Comparison of ENCODE assay signal across 21 mouse cellular contexts in the genomic region with DNA sequence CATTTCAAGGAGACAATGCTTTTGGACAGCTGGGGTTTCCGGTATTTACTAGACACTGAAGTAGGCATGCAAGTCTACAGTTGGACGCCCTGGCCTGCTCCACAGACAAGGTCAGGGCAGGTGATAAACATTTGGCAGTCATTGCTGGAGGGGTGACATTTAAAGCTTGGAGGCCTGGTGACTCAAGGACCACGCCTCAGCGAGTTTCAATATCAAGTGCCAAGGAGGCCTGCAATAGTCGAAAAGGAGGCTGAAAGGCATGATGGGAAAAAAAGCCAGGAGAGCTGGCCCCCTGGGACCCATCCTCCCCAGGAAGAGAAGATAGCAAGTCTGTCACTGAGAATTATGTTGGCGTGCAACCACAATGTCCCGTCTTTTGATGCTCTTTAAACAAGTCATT. TPM values are rescaled to one million over a fixed set of nuclear protein-coding genes. Genes with fewer than 3 reads are reported as not detected.
DNase-seq lines count a peak whose midpoint lies in the region; ATAC-seq and TF ChIP-seq lines count a peak whose summit lies in the region.
"Had no signal": no experiment of that assay in that cellular context is flagged by ENCODE, and none has a peak within 500 bp of the region (broad histone marks: within the 10 kb centered on the region; RNA-seq: fewer than 3 reads in every experiment).

No protein-coding gene starts in this region.

- WGBS in heart, embryonic 10.5 days: 84% methylated on average over 7 of the region's 7 CpGs

- no peaks in the 10 kb centered on the region for H3K79me2 ChIP-seq in MEL (ENCODE audit: control insufficient read depth, insufficient read depth, low read length, poor library complexity)

- TF ChIP-seq CTCF in MEL (IDR thresholded peaks at IDR 0.05 in 2 of 3, conservative IDR thresholded peaks at IDR 0.05 in 1 of 3; ENCODE audit: control insufficient read depth in 1 of 3, insufficient read depth in 1 of 3, low read depth in 2 of 3, low read length in 3 of 3, poor library complexity in 1 of 3, severe bottlenecking in 1 of 3): no peak

- no peak for ATAC-seq in erythroid progenitor cell, adult 5-6 weeks (replicated peaks; ENCODE audit: low FRiP score, poor library complexity, severe bottlenecking)
- ATAC-seq: forebrain, embryonic 15.5 days had no signal

- TF ChIP-seq RAD21 in MEL (IDR thresholded peaks at IDR 0.05; ENCODE audit: low read depth, low read length): no peak

- H3K9ac ChIP-seq in MEL (ENCODE audit: control insufficient read depth, low read depth, low read length, poor library complexity, severe bottlenecking): peak overlapping the region; percentile 41; the same call in 1 of the 2 replicates
- H3K9ac ChIP-seq: forebrain, embryonic 15.5 days; heart, embryonic 15.5 days; hindbrain, embryonic 15.5 days; limb, embryonic 13.5 days; liver, embryonic 14.5 days; midbrain, embryonic 12.5 days; neural tube, embryonic 15.5 days had no signal

- H3K36me3 ChIP-seq in heart, embryonic 10.5 days: no peaks in the 10 kb centered on the region
- H3K36me3 ChIP-seq in MEL (ENCODE audit: control insufficient read depth in 1 of 2, insufficient read depth in 2 of 2, low read length in 2 of 2): peaks cover 0 to 12% of the 10 kb centered on the region in 2 experiments; a peak in 2 of 4 replicates
- H3K36me3 ChIP-seq: forebrain, embryonic 15.5 days; heart, embryonic 15.5 days; hindbrain, embryonic 15.5 days; limb, embryonic 13.5 days; midbrain, embryonic 12.5 days; neural tube, embryonic 15.5 days had no signal

- no peaks in the 10 kb centered on the region for H3K9me3 ChIP-seq in heart, embryonic 10.5 days
- no peaks in the 10 kb centered on the region for H3K9me3 ChIP-seq in MEL (replicated peaks; ENCODE audit: insufficient read depth, low read length)
- H3K9me3 ChIP-seq: forebrain, embryonic 15.5 days; heart, embryonic 15.5 days; hindbrain, embryonic 15.5 days; midbrain, embryonic 12.5 days; neural tube, embryonic 15.5 days had no signal

- no peak overlapping the region for H3K27ac ChIP-seq in heart, embryonic 10.5 days
- peak overlapping the region; percentile 70 for H3K27ac ChIP-seq in MEL (ENCODE audit: control insufficient read depth, low read depth, low read length)
- H3K27ac ChIP-seq: forebrain, embryonic 15.5 days; heart, embryonic 15.5 days; hindbrain, embryonic 15.5 days; limb, embryonic 13.5 days; liver, embryonic 14.5 days; midbrain, embryonic 12.5 days; neural tube, embryonic 15.5 days had no signal

- no peak for TF ChIP-seq POLR2A in MEL (IDR thresholded peaks at IDR 0.05; ENCODE audit: control insufficient read depth in 1 of 2, insufficient read depth in 1 of 2, low read depth in 1 of 2, low read length in 2 of 2, poor library complexity in 1 of 2)

- no peak overlapping the region for H3K4me3 ChIP-seq in heart, embryonic 10.5 days
- peak overlapping the region in 1 of 2 experiments; percentile 53; a peak in 2 of 4 replicates for H3K4me3 ChIP-seq in MEL (ENCODE audit: control insufficient read depth in 1 of 2, insufficient read depth in 1 of 2, low read depth in 2 of 2, low read length in 2 of 2)
- H3K4me3 ChIP-seq: erythroblast, embryonic 14.5 days; forebrain, embryonic 15.5 days; heart, embryonic 15.5 days; hindbrain, embryonic 15.5 days; limb, embryonic 13.5 days; midbrain, embryonic 12.5 days; myocyte; neural tube, embryonic 15.5 days had no signal

- peak; percentile 80 for DNase-seq in adrenal gland, adult 2 months
- DNase-seq in adrenal gland, postnatal 25 days: no peak
- peak; percentile 31 for DNase-seq in heart, adult 8-10 months (ENCODE audit: low spot score)
- DNase-seq in heart, embryonic 10.5 days (ENCODE audit: low spot score): no peak
- DNase-seq in MEL (ENCODE audit: low read depth, low spot score): peak; percentile 72
- DNase-seq in heart, postnatal 4 days: peak; percentile 32
- no peak for DNase-seq in right cerebral cortex, postnatal 36 days (ENCODE audit: low spot score in 2 of 2)
- DNase-seq: cerebellum, adult 11-12 months; cerebellum, postnatal 36 days; layer of hippocampus, adult 9-11 months; thymus, postnatal 4 days had no signal

- H3K4me1 ChIP-seq in heart, embryonic 10.5 days: peaks cover 8% of the 10 kb centered on the region
- peaks cover 4 to 22% of the 10 kb centered on the region in 2 experiments for H3K4me1 ChIP-seq in MEL (ENCODE audit: control insufficient read depth in 1 of 2, insufficient read depth in 2 of 2, low read length in 2 of 2)
- H3K4me1 ChIP-seq: forebrain, embryonic 15.5 days; hindbrain, embryonic 15.5 days had no signal

- H3K27me3 ChIP-seq in heart, embryonic 10.5 days (ENCODE audit: insufficient read depth, poor library complexity, severe bottlenecking): no peaks in the 10 kb centered on the region
- H3K27me3 ChIP-seq in MEL (ENCODE audit: control insufficient read depth in 1 of 2, insufficient read depth in 2 of 2, low read length in 2 of 2): no peaks in the 10 kb centered on the region
- H3K27me3 ChIP-seq: forebrain, embryonic 15.5 days; heart, embryonic 15.5 days; hindbrain, embryonic 15.5 days; limb, embryonic 13.5 days; midbrain, embryonic 12.5 days; neural tube, embryonic 15.5 days had no signal

- TF ChIP-seq EP300 in MEL (IDR thresholded peaks at IDR 0.05; ENCODE audit: low read depth in 1 of 2, low read length in 2 of 2): peak in 1 of 2 experiments; percentile 31; a peak in 1 of 4 replicates

TF ChIP-seq in MEL, 35 proteins besides CTCF, POLR2A, EP300 and RAD21:
- TF ChIP-seq MYC (IDR thresholded peaks at IDR 0.05; ENCODE audit: low read depth, low read length) (no peak), ELF1 (IDR thresholded peaks at IDR 0.05; ENCODE audit: low read depth, low read length) (0 out of 2 replicates have a peak, but pooled peaks have one; percentile 16), USF1 (IDR thresholded peaks at IDR 0.05; ENCODE audit: low read depth, low read length) (0 out of 2 replicates have a peak, but pooled peaks have one; percentile 14), JUND (IDR thresholded peaks at IDR 0.05; ENCODE audit: low read depth, low read length) (no peak), MAX (IDR thresholded peaks at IDR 0.05; ENCODE audit: low read length) (peak; percentile 51; the same call in 1 of the 2 replicates), HCFC1 (IDR thresholded peaks at IDR 0.05; ENCODE audit: low read depth, low read length) (peak; percentile 52; the same call in 1 of the 2 replicates), TBP (IDR thresholded peaks at IDR 0.05; ENCODE audit: low read depth, low read length) (0 out of 2 replicates have a peak, but pooled peaks have one; percentile 21), MAZ (IDR thresholded peaks at IDR 0.05; ENCODE audit: low read depth, low read length) (0 out of 2 replicates have a peak, but pooled peaks have one; percentile 18), MXI1 (IDR thresholded peaks at IDR 0.05; ENCODE audit: low read depth, low read length) (0 out of 2 replicates have a peak, but pooled peaks have one; percentile 6), ETS1 (IDR thresholded peaks at IDR 0.05; ENCODE audit: low read depth, low read length) (peak; percentile 57; the same call in 1 of the 2 replicates), NELFE (IDR thresholded peaks at IDR 0.05; ENCODE audit: low read depth, low read length) (0 out of 2 replicates have a peak, but pooled peaks have one; percentile 27), MAFK (IDR thresholded peaks at IDR 0.05; ENCODE audit: borderline replicate concordance, low read depth, low read length) (0 out of 2 replicates have a peak, but pooled peaks have one; percentile 36), ZC3H11A (IDR thresholded peaks at IDR 0.05; ENCODE audit: low read depth, low read length) (no peak)

RNA-seq across cellular contexts. Expression of a gene that starts 26.5 kb away (rescaled TPM):
- total RNA-seq in adrenal gland, adult 2 months (2021): 100 to 1,000 TPM in 1 of 2 experiments, 10 to 100 TPM in 1; 88.6 to 113 TPM
- 27.3 and 34.4 TPM in 2 replicates for polyA plus RNA-seq in adrenal gland, adult 2 months (2012; rRNA removed)
- 118 and 136 TPM in 2 replicates for total RNA-seq in adrenal gland, postnatal 25 days (2021)
- total RNA-seq in heart, adult 8-10 months (2022): 10 to 100 TPM; 57.3 to 65.7 (median 59.4) TPM
- 102 and 120 TPM in 2 replicates for polyA plus RNA-seq in heart, embryonic 10.5 days (2016; fragmentation: Nextera tagmentation; extraction: Ambion mirVana)
- total RNA-seq in MEL (2012; rRNA removed): 91.6 and 102 TPM in 2 replicates
- polyA plus RNA-seq in MEL (2012; ENCODE audit: insufficient read depth in 1 of 2, insufficient read length in 2 of 2, low read depth in 1 of 2, low replicate concordance in 2 of 2, missing spikeins in 1 of 2): 100 to 1,000 TPM in 1 of 2 experiments, not detected in 1; 127 TPM
- total RNA-seq in heart, postnatal 4 days (2021): 10 to 100 TPM; 51.8 to 60.5 TPM
- 26.7 and 38.1 TPM in 2 replicates for total RNA-seq in erythroid progenitor cell, adult 5-6 weeks (2015; ENCODE audit: low replicate concordance)
- total RNA-seq in erythroid progenitor cell, adult 5-6 weeks (2017; ENCODE audit: low replicate concordance): 38.2 and 56.8 TPM in 2 replicates

RNA-seq across cellular contexts. Expression of a gene that starts 43.3 kb away (rescaled TPM):
- total RNA-seq in adrenal gland, adult 2 months (2021): 10 to 100 TPM; 15.2 to 19.8 TPM
- polyA plus RNA-seq in adrenal gland, adult 2 months (2012; rRNA removed): 1.9 and 5.1 TPM in 2 replicates
- total RNA-seq in adrenal gland, postnatal 25 days (2021): 23.5 and 25.9 TPM in 2 replicates
- total RNA-seq in heart, adult 8-10 months (2022): 10 to 100 TPM; 13.0 to 16.0 (median 14.5) TPM
- polyA plus RNA-seq in heart, embryonic 10.5 days (2016; fragmentation: Nextera tagmentation; extraction: Ambion mirVana): 26.8 and 37.2 TPM in 2 replicates
- total RNA-seq in MEL (2012; rRNA removed): 27.3 and 32.6 TPM in 2 replicates
- 10 to 100 TPM in 1 of 2 experiments, not detected in 1; 38.3 TPM for polyA plus RNA-seq in MEL (2012; ENCODE audit: insufficient read depth in 1 of 2, insufficient read length in 2 of 2, low read depth in 1 of 2, low replicate concordance in 2 of 2, missing spikeins in 1 of 2)
- total RNA-seq in heart, postnatal 4 days (2021): 10 to 100 TPM; 23.2 to 24.9 TPM
- total RNA-seq in erythroid progenitor cell, adult 5-6 weeks (2015; ENCODE audit: low replicate concordance): 36.0 and 65.0 TPM in 2 replicates
- 81.4 and 122 TPM in 2 replicates for total RNA-seq in erythroid progenitor cell, adult 5-6 weeks (2017; ENCODE audit: low replicate concordance)

RNA-seq across cellular contexts. Expression of a gene that starts 59.2 kb away (rescaled TPM):
- total RNA-seq in adrenal gland, adult 2 months (2021): 1 to 10 TPM in 1 of 2 experiments, under 1 TPM in 1; 0.97 to 3.0 TPM
- 0.07 and 0.13 TPM in 2 replicates for polyA plus RNA-seq in adrenal gland, adult 2 months (2012; rRNA removed)
- 4.6 TPM in 2 replicates for total RNA-seq in adrenal gland, postnatal 25 days (2021)
- total RNA-seq in heart, adult 8-10 months (2022): 1 to 10 TPM in 1 of 4 experiments, under 1 TPM in 3; 0.40 to 1.9 (median 0.58) TPM
- 0.28 and 0.55 TPM in 2 replicates for polyA plus RNA-seq in heart, embryonic 10.5 days (2016; fragmentation: Nextera tagmentation; extraction: Ambion mirVana)
- 1.2 and 1.3 TPM in 2 replicates for total RNA-seq in MEL (2012; rRNA removed)
- polyA plus RNA-seq in MEL (2012; ENCODE audit: insufficient read depth in 1 of 2, insufficient read length in 2 of 2, low read depth in 1 of 2, low replicate concordance in 2 of 2, missing spikeins in 1 of 2): 1 to 10 TPM in 1 of 2 experiments, not detected in 1; 1.2 TPM
- total RNA-seq in heart, postnatal 4 days (2021): 1 to 10 TPM; 2.0 to 2.5 TPM
- total RNA-seq in erythroid progenitor cell, adult 5-6 weeks (2015; ENCODE audit: low replicate concordance): 4.2 TPM in 1 of 2 replicates, not detected in the other
- total RNA-seq in erythroid progenitor cell, adult 5-6 weeks (2017; ENCODE audit: low replicate concordance): 6.6 and 9.4 TPM in 2 replicates

Comparison
In these comparisons a context has a peak if more than half of its experiments do, and no peak if none do; other contexts are left out.
1. DNase-seq: peak in adrenal gland, adult 2 months (single experiment), heart, adult 8-10 months (single experiment), MEL (single experiment) and heart, postnatal 4 days (single experiment); none in adrenal gland, postnatal 25 days (single experiment), heart, embryonic 10.5 days (single experiment) and right cerebral cortex, postnatal 36 days (0 of 2).